In the genomic region with DNA sequence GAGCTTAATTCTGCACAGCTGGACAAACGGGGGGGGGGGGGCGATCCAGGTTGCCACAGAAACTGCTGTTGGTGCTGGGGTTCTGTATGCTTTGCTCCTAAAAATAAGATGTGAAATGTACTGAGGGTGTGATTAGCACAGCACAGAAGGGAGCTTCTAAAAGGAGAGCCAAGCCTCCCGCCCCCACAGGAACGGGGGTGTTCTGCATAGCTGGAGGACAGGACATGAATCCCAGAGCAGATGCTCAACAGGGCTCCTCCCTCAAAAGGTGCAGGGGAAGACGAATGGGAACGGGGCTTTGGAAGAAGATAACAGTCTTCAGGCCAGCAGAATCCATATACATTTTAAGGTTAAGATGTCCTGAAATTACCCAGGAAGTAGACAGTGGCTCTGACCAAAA, we compare ENCODE assay signal across 17 mouse cellular contexts. TPM values are rescaled to one million over a fixed set of nuclear protein-coding genes. Genes with fewer than 3 reads are reported as not detected.
A peak's percentile ranks its signal among the peaks of the same experiment; 100 is the strongest.
DNase-seq lines count a peak whose midpoint lies in the region; ATAC-seq and TF ChIP-seq lines count a peak whose summit lies in the region.
"Had no signal": no experiment of that assay in that cellular context is flagged by ENCODE, and none has a peak within 500 bp of the region (broad histone marks: within the 10 kb centered on the region; RNA-seq: fewer than 3 reads in every experiment).

No protein-coding gene starts in this region.

- H3K4me2 ChIP-seq in kidney, embryonic 14.5 days (replicated peaks; ENCODE audit: low read depth, low read length): no peak overlapping the region
- H3K4me2 ChIP-seq: embryonic facial prominence, embryonic 15.5 days; heart, embryonic 15.5 days; midbrain, embryonic 13.5 days; neural tube, embryonic 13.5 days had no signal

- no peak for TF ChIP-seq POLR2A in olfactory bulb, adult 2 months (IDR thresholded peaks at IDR 0.05; ENCODE audit: insufficient read depth, low read depth, low read length)

- WGBS in olfactory bulb, adult 2 months: 19% methylated on average over 6 of the region's 6 CpGs
- 60% methylated on average over 6 of the region's 6 CpGs for WGBS in heart, embryonic 10.5 days
- 76% methylated on average over 6 of the region's 6 CpGs for WGBS in kidney, embryonic 14.5 days

- no peak overlapping the region for H3K4me3 ChIP-seq in olfactory bulb, adult 2 months (ENCODE audit: insufficient read depth, low read depth, low read length)
- no peak overlapping the region for H3K4me3 ChIP-seq in heart, embryonic 10.5 days
- H3K4me3 ChIP-seq in kidney, embryonic 14.5 days (ENCODE audit: low read length): no peak overlapping the region
- H3K4me3 ChIP-seq: embryonic facial prominence, embryonic 15.5 days; heart, embryonic 15.5 days; midbrain, embryonic 13.5 days; neural tube, embryonic 13.5 days had no signal

- no peaks in the 10 kb centered on the region for H3K27me3 ChIP-seq in heart, embryonic 10.5 days (ENCODE audit: insufficient read depth, poor library complexity, severe bottlenecking)
- no peaks in the 10 kb centered on the region for H3K27me3 ChIP-seq in kidney, embryonic 14.5 days (ENCODE audit: control insufficient read depth, insufficient read depth, low read length)
- H3K27me3 ChIP-seq: embryonic facial prominence, embryonic 15.5 days; heart, embryonic 15.5 days; midbrain, embryonic 13.5 days; neural tube, embryonic 13.5 days had no signal

- peak; percentile 87 for ATAC-seq in frontal cortex, adult (ENCODE audit: low TSS enrichment)
- ATAC-seq in kidney, embryonic 14.5 days (ENCODE audit: low FRiP score, low TSS enrichment): no peak
- ATAC-seq: forebrain, embryonic 16.5 days; hindbrain, postnatal 0 days; midbrain, embryonic 13.5 days had no signal

- intact Hi-C loops in gastrocnemius, postnatal 14 days (cut with DNase I; ENCODE audit: low total_unique reads): no loop called here

- H3K9me3 ChIP-seq in heart, embryonic 10.5 days: no peaks in the 10 kb centered on the region
- H3K9me3 ChIP-seq in kidney, embryonic 14.5 days (ENCODE audit: control insufficient read depth, low read length): no peaks in the 10 kb centered on the region
- H3K9me3 ChIP-seq: embryonic facial prominence, embryonic 15.5 days; heart, embryonic 15.5 days; neural tube, embryonic 13.5 days had no signal

- TF ChIP-seq CTCF in olfactory bulb, adult 2 months (IDR thresholded peaks at IDR 0.05; ENCODE audit: insufficient read depth, low read depth, low read length): no peak

- H3K27ac ChIP-seq in olfactory bulb, adult 2 months (ENCODE audit: insufficient read depth, low read depth, low read length): peak overlapping the region; percentile 92
- H3K27ac ChIP-seq in heart, embryonic 10.5 days: no peak overlapping the region
- H3K27ac ChIP-seq in kidney, embryonic 14.5 days (ENCODE audit: low read depth, low read length): no peak overlapping the region
- H3K27ac ChIP-seq: embryonic facial prominence, embryonic 15.5 days; heart, embryonic 15.5 days; hindbrain, postnatal 0 days; kidney, postnatal 0 days; midbrain, embryonic 13.5 days; neural tube, embryonic 13.5 days had no signal

- no peak overlapping the region for H3K9ac ChIP-seq in kidney, embryonic 14.5 days (ENCODE audit: low read depth, low read length)
- H3K9ac ChIP-seq: embryonic facial prominence, embryonic 15.5 days; heart, embryonic 15.5 days; midbrain, embryonic 13.5 days; neural tube, embryonic 13.5 days had no signal

- H3K36me3 ChIP-seq in heart, embryonic 10.5 days: no peaks in the 10 kb centered on the region
- no peaks in the 10 kb centered on the region for H3K36me3 ChIP-seq in kidney, embryonic 14.5 days (ENCODE audit: control insufficient read depth, insufficient read depth, low read length)
- H3K36me3 ChIP-seq: embryonic facial prominence, embryonic 15.5 days; heart, embryonic 15.5 days; midbrain, embryonic 13.5 days; neural tube, embryonic 13.5 days had no signal

- H3K4me1 ChIP-seq in olfactory bulb, adult 2 months (ENCODE audit: control insufficient read depth, insufficient read depth, low read length): peaks cover 10% of the 10 kb centered on the region
- no peaks in the 10 kb centered on the region for H3K4me1 ChIP-seq in heart, embryonic 10.5 days
- no peaks in the 10 kb centered on the region for H3K4me1 ChIP-seq in kidney, embryonic 14.5 days (ENCODE audit: control insufficient read depth, insufficient read depth, low read length)
- H3K4me1 ChIP-seq: embryonic facial prominence, embryonic 15.5 days; heart, embryonic 15.5 days; midbrain, embryonic 13.5 days; neural tube, embryonic 13.5 days had no signal

- DNase-seq in cerebellum, postnatal 25 days: peak; percentile 36 to 47
- peak; percentile 50 to 56 for DNase-seq in layer of hippocampus, postnatal 10 days (ENCODE audit: low spot score in 2 of 2)
- no peak for DNase-seq in gastrocnemius, postnatal 14 days
- DNase-seq in heart, embryonic 10.5 days (ENCODE audit: low spot score): no peak
- DNase-seq: adrenal gland, postnatal 14 days; thymus, adult 18-20 months had no signal

RNA-seq across cellular contexts. Expression of gene Tmx1, which starts 48.6 kb away (rescaled TPM):
- 10 to 100 TPM; 39.7 to 42.4 TPM for total RNA-seq in layer of hippocampus, postnatal 10 days (2021)
- 165 TPM in 1 of 2 replicates, not detected in the other for polyA plus RNA-seq in olfactory bulb, adult 2 months (2012; ENCODE audit: insufficient read depth, insufficient read length, low replicate concordance, missing spikeins)
- 1 to 10 TPM; 9.9 to 10.0 TPM for total RNA-seq in gastrocnemius, postnatal 14 days (2021)
- 105 and 108 TPM in 2 replicates for polyA plus RNA-seq in heart, embryonic 10.5 days (2016; fragmentation: Nextera tagmentation; extraction: Ambion mirVana)
- 74.3 and 81.7 TPM in 2 replicates for polyA plus RNA-seq in kidney, embryonic 14.5 days (2014; fragmentation: Nextera tagmentation; extraction: Ambion mirVana)

RNA-seq across cellular contexts. Expression of gene Trim9, which starts 56.9 kb away (rescaled TPM):
- 100 to 1,000 TPM; 299 to 300 TPM for total RNA-seq in layer of hippocampus, postnatal 10 days (2021)
- 121 and 158 TPM in 2 replicates for polyA plus RNA-seq in olfactory bulb, adult 2 months (2012; ENCODE audit: insufficient read depth, insufficient read length, low replicate concordance, missing spikeins)
- under 1 TPM; 0.18 to 0.21 TPM for total RNA-seq in gastrocnemius, postnatal 14 days (2021)
- polyA plus RNA-seq in heart, embryonic 10.5 days (2016; fragmentation: Nextera tagmentation; extraction: Ambion mirVana): 0.33 and 0.55 TPM in 2 replicates
- 1.5 and 1.7 TPM in 2 replicates for polyA plus RNA-seq in kidney, embryonic 14.5 days (2014; fragmentation: Nextera tagmentation; extraction: Ambion mirVana)
- total RNA-seq: liver, adult 2 months had no signal
- polyA plus RNA-seq: liver, adult 2 months had no signal

Comparison
In these comparisons a context has a peak if more than half of its experiments do, and no peak if none do; other contexts are left out.
1. DNase-seq: peak in cerebellum, postnatal 25 days (2 of 2) and layer of hippocampus, postnatal 10 days (2 of 2); none in gastrocnemius, postnatal 14 days (single experiment) and heart, embryonic 10.5 days (single experiment).
2. RNA of gene Trim9, which starts 56.9 kb away (polyA plus RNA-seq): 121 to 158 TPM in olfactory bulb, adult 2 months; 1.5 to 1.7 TPM in kidney, embryonic 14.5 days and 0.33 to 0.55 TPM in heart, embryonic 10.5 days; every median in the first group is over 10 times any median in the second.